Mouse (Mus musculus) heart, postnatal 0 days (tissue): ENCODE data around the gene Kif24.

Experiments used
- CTCF ChIP-seq: IDR thresholded peaks from 2 replicates; pipeline ENCODE4 v1.5.1; 2016; ENCODE audit warnings: antibody characterized with exemption, control low read depth, low read depth
- EP300 ChIP-seq: IDR thresholded peaks from 2 replicates; pipeline ENCODE4 v1.6.1; 2016; ENCODE audit warnings: antibody characterized with exemption, low read depth

DNA sequence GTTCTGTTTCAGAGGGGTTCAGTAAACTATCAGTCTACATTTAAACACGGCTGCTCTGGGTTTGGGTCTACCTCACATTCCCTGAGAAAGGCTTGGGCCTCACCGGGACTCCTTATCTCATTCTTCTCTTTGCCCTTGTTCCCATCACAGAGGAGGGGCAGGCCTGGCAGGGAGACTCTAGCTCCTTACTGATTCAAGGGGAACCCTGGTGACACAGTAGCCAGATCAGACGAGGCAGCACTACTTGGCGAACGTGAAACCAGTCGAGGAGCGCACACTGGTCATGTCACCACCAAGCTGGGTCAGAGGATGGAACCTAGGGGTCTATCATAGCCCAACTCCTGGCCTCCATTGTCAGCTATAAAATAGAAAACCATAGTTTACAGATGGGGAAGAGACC lies 43.3 kb upstream of the Kif24 start:
- TF ChIP-seq EP300 (no peak), CTCF (no peak)
